Mouse (Mus musculus) neural tube, embryonic 13.5 days (tissue): Measurements from ENCODE around the gene Zkscan2. TPM values are rescaled to one million over a fixed set of nuclear protein-coding genes. Genes with fewer than 3 reads are reported as not detected.

Source experiments
- ATAC-seq: fragments of 200-750 bp; cut with Nextera tagmentation; 2 replicates; pipeline ENCODE4 v1.8.0; 2017; ENCODE audit warnings: low read depth, mild to moderate bottlenecking, moderate TSS enrichment, moderate library complexity
- H3K27ac ChIP-seq: fragments of 300-500 bp; sonication (generic); replicated peaks from 2 replicates; pipeline ENCODE4 v1.5.1; 2015; ENCODE audit warnings: moderate library complexity, mild to moderate bottlenecking, inconsistent platforms
- H3K27me3 ChIP-seq: fragments of 300-500 bp; sonication (generic); 2 replicates; pipeline ENCODE4 v1.6.1; 2015; ENCODE audit warnings: mild to moderate bottlenecking, inconsistent platforms
- H3K36me3 ChIP-seq: fragments of 300-500 bp; sonication (generic); 2 replicates; pipeline ENCODE4 v1.6.1; 2015; ENCODE audit warnings: mild to moderate bottlenecking, inconsistent platforms
- H3K4me1 ChIP-seq: fragments of 300-500 bp; sonication (generic); replicated peaks from 2 replicates; pipeline ENCODE4 v1.6.1; 2015; ENCODE audit warnings: inconsistent platforms
- H3K4me2 ChIP-seq: fragments of 300-500 bp; sonication (generic); 2 replicates; pipeline ENCODE4 v1.6.1; 2015; ENCODE audit warnings: inconsistent platforms, mild to moderate bottlenecking, moderate library complexity
- H3K4me3 ChIP-seq: fragments of 300-500 bp; sonication (generic); 2 replicates; pipeline ENCODE4 v1.5.1; 2015; ENCODE audit warnings: mild to moderate bottlenecking, inconsistent platforms
- H3K9ac ChIP-seq: fragments of 300-500 bp; sonication (generic); 2 replicates; pipeline ENCODE4 v1.6.1; 2015; ENCODE audit warnings: moderate library complexity, mild to moderate bottlenecking, inconsistent platforms
- H3K9me3 ChIP-seq: fragments of 300-500 bp; sonication (generic); 2 replicates; pipeline ENCODE4 v1.6.1; 2016; ENCODE audit warnings: inconsistent platforms
- WGBS: fragments of 180-500 bp; shearing (Covaris S2); methylation state at CpG from one replicate; pipeline ENCODE4 v1.1.7; 2015; 5-methylcytosine and 5-hydroxymethylcytosine counted together
- polyA plus RNA-seq: library from polyadenylated mRNA; unstranded; fragments of >200 nt; fragmentation: Nextera tagmentation; extraction: Ambion mirVana; gene quantifications from 2 replicates; pipeline ENCODE4 v1.2.1, GENCODE M21; 2015

The Zkscan2 gene
- polyA plus RNA-seq = 10.1 and 10.7 TPM in 2 replicates

DNA sequence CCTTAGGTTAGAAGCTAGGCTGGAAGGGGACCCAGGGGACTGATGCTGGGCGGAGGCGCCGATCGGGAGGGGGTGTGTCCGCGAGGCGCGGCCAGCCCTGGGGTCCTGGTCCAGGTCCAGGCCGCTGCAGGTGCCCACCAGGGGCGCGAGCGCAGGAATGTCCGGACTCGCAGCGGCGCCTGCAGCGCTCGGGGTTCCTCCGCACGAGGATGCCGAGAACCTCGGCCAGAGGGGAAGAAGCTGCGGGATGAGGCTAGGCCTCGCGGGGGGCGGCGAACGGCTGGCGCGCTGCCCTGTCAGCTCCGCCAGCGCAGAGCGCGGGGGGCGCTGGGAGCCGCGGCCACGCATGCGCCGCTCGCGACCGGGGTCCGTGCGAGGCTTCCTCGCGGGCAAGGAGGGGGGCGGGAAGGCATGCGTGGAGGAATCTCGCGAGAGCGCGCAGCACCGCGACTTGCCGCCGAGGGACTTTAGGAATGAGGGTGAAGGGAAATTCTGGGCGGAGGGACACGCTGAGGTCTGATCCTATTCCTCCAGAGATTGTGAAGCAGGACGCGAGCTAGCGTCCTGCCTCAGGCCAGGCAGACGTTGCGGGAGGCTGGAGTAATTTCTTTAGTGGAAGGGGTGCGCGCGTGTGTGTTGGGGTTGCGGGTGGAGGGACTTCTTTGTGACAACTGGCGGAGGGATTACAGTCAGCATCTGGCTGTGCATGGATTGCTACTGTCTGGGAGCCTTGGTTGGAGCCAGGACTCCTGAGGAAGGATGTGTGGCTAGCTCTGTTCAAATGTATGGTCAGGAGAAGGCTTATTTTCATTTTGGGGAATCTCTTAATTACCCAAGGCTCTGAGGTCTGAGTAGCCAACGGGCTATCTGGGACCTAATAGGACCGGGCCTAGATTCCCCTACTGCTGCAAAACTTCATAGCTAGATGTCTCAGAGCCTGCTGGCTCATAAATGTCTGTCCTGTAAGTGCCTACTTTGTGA lies at the start of gene Zkscan2:
Zkscan2 (minus strand) TSS at position 211 of the 981 bp plus-strand sequence.
- H3K9me3 ChIP-seq = no peaks in the 10 kb centered on the region
- H3K36me3 ChIP-seq = peaks cover 23% of the 10 kb centered on the region
- peak within 1 kb of the TSS; percentile 91 for H3K9ac ChIP-seq
- peaks cover 36% of the 10 kb centered on the region for H3K4me1 ChIP-seq
- peak within 1 kb of the TSS; percentile 89 for H3K4me2 ChIP-seq
- peak within 1 kb of the TSS; percentile 73 for H3K4me3 ChIP-seq
- under 1% methylated on average over 71 of the region's 71 CpGs for WGBS
- ATAC-seq = peak; percentile 96
- H3K27ac ChIP-seq = peak within 1 kb of the TSS; percentile 96
- H3K27me3 ChIP-seq = no peaks in the 10 kb centered on the region

- 89% methylated on average over 3 of the region's 3 CpGs for WGBS
- H3K4me1 ChIP-seq = 0 out of 2 replicates have a peak, but pooled peaks cover 3% of the 10 kb centered on the region
- no peak overlapping the region for H3K27ac ChIP-seq
- no peak overlapping the region for H3K9ac ChIP-seq
- no peaks in the 10 kb centered on the region for H3K27me3 ChIP-seq
- no peak overlapping the region for H3K4me2 ChIP-seq
- H3K4me3 ChIP-seq = no peak overlapping the region
- peaks cover 8% of the 10 kb centered on the region; the same call in 1 of the 2 replicates for H3K9me3 ChIP-seq
- no peaks in the 10 kb centered on the region for H3K36me3 ChIP-seq
- no peak for ATAC-seq
These were observed 28.9 kb upstream of the Zkscan2 start for GRCm38 (mm10) chr7:123529190-123529589.

DNA sequence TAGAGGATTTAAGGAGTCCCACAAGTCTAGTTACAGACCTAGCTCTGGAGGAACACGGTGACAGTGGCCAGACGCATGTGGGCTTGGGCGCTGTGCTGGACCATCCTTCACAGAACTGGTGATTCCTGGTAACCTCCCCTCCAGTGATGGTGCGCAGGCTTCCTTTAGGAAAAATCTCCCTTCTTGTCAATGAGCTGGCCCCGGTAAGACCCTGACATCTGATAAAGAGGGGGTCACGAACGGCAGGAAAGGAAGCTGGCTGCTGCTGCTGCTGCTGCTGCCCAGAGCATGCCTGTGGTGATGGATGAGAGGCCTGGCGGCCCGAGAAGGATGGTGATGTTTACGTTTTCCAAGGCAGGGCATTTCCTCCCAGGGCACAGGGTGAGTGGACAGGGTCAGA lies 25.5 kb upstream of the Zkscan2 start:
- H3K9me3 ChIP-seq = peaks cover 1% of the 10 kb centered on the region; the same call in 1 of the 2 replicates
- H3K9ac ChIP-seq = no peak overlapping the region
- H3K4me2 ChIP-seq = no peak overlapping the region
- H3K27ac ChIP-seq = no peak overlapping the region
- H3K4me1 ChIP-seq = 0 out of 2 replicates have a peak, but pooled peaks cover 3% of the 10 kb centered on the region
- ATAC-seq = no peak
- no peaks in the 10 kb centered on the region for H3K36me3 ChIP-seq
- no peak overlapping the region for H3K4me3 ChIP-seq
- WGBS = 62% methylated on average over 10 of the region's 10 CpGs
- H3K27me3 ChIP-seq = no peaks in the 10 kb centered on the region

GRCm38 (mm10) chr7:123524218-123524861 lies 24.1 kb upstream of the Zkscan2 start:
- Histone ChIP-seq H3K36me3 (no peaks in the 10 kb centered on the region), H3K9ac (no peak overlapping the region), H3K4me3 (no peak overlapping the region), H3K9me3 (no peaks in the 10 kb centered on the region), H3K4me2 (no peak overlapping the region), H3K27ac (no peak overlapping the region), H3K4me1 (0 out of 2 replicates have a peak, but pooled peaks cover 3% of the 10 kb centered on the region), H3K27me3 (no peaks in the 10 kb centered on the region; the same call in 1 of the 2 replicates)
- 27% methylated on average over 8 of the region's 8 CpGs for WGBS
- ATAC-seq = peak; percentile 59; the same call in 1 of the 2 replicates

DNA sequence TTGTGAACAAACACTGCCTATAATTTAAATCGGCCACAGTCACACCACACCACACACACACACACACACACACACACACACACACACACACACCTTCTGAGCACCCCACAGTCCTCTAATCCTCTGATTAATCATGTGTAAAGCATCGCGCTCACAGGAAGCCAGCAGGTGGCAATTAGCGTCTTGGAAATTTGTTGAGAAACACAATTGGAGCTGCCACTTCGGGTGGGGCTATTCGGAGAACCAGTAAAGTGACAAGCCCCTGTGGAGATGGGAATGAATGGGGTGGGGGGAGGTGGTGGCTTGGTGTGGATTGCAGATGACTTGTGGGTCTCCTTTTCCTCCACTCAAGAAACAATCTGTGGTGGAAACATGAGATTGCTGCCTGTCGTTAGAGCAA lies 7.7 kb upstream of the Zkscan2 start:
- H3K4me2 ChIP-seq = no peak overlapping the region

DNA sequence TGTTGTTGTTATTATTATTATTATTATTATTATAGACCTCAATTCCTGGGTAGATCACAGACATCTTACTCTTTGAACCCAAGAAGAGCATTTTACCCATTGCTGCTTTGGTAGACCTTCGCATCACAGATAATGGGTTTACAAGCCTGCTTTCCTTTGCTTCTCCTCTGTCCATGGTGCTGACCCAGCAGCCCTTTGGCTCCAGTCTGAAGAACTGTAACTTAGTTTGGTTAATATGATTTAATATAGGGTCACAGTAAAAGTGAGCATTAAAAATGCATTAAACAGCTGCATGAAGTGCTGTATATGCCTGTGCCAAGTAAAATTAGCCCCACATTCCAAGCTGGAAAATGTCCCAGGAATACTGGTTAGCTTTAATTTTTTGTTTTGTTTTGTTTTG lies 3.1 kb upstream of the Zkscan2 start:
- Histone ChIP-seq H3K9me3 (0 out of 2 replicates have a peak, but pooled peaks cover 4% of the 10 kb centered on the region), H3K4me3 (no peak overlapping the region), H3K27me3 (no peaks in the 10 kb centered on the region), H3K9ac (no peak overlapping the region), H3K4me1 (peaks cover 24% of the 10 kb centered on the region), H3K27ac (no peak overlapping the region), H3K36me3 (no peaks in the 10 kb centered on the region), H3K4me2 (no peak overlapping the region)
- ATAC-seq = no peak
- WGBS = 42% methylated on average over 1 of the region's 1 CpGs

More for the DNA sequence above, 7.7 kb upstream of the Zkscan2 start:
- no peaks in the 10 kb centered on the region for H3K27me3 ChIP-seq
- no peak overlapping the region for H3K4me3 ChIP-seq
- WGBS = 57% methylated on average over 7 of the region's 7 CpGs
- H3K9ac ChIP-seq = no peak overlapping the region
- H3K27ac ChIP-seq = no peak overlapping the region
- no peaks in the 10 kb centered on the region for H3K4me1 ChIP-seq
- no peaks in the 10 kb centered on the region; the same call in 1 of the 2 replicates for H3K36me3 ChIP-seq
- ATAC-seq = no peak
- 0 out of 2 replicates have a peak, but pooled peaks cover 4% of the 10 kb centered on the region for H3K9me3 ChIP-seq

DNA sequence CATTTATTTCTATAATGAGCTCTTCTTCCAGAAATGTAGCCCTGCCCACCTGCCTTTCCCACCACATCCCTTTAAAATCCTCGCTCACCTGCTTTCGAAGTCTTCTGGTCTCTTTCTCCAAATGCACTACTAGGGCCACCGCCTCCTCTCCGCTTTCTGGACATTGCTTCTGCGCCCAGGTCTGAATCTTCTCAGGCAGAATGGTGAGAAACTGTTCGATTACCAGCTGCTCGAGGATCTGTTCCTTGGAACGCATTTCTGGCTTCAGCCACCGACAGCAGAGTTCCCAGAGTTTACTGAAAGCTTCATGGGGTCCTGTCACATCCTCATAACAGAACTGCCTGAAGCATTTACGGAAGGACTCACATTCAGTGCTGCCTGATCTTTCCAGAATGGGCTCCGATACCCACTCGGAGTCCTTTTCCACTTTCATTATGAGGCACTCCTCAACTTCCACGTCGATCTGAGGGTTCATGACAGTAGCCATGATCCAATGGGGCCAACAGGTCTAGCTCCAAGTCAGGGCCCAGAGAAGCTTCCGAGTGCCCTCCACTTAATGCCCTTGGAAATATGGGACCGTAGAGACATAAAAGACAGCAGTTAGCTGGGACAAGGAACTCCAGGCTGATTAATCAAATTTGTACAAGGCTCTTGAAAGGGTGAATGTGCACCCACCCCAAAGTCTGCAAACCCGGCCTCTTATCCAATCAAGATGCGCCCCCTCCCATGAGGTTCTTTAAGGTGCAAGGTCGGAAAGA lies 589 bp downstream of the Zkscan2 start:
- Histone ChIP-seq H3K4me2 (peak overlapping the region; percentile 89), H3K4me1 (peaks cover 36% of the 10 kb centered on the region), H3K4me3 (peak overlapping the region; percentile 73), H3K27me3 (no peaks in the 10 kb centered on the region), H3K9ac (peak overlapping the region; percentile 91), H3K27ac (peak overlapping the region; percentile 96), H3K9me3 (no peaks in the 10 kb centered on the region), H3K36me3 (peaks cover 32% of the 10 kb centered on the region)
- 37% methylated on average over 19 of the region's 19 CpGs for WGBS
- ATAC-seq = peak; percentile 12; the same call in 1 of the 2 replicates

DNA sequence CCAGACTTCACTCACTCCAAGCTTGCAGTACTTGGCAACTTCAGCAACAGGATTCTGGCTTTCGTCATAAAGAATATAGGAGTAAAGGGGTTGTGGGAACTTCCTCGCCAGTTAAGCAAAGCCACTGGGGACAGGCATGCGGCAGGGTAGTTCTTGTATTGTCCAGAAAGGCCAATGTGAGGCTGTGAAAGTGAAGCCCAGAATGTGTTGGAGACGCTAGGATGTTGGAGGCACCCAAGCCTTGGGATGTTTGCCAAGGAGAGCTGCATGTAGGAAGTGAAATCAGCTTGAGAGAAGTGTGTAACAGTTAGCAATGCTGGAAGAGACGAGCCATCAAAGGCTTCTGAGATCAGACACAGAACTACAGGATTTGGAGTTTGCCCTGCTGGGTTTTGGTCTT lies 12.5 kb downstream of the Zkscan2 start:
- Histone ChIP-seq H3K36me3 (peaks cover 63% of the 10 kb centered on the region), H3K27ac (no peak overlapping the region), H3K27me3 (no peaks in the 10 kb centered on the region), H3K4me3 (no peak overlapping the region), H3K4me2 (no peak overlapping the region), H3K9ac (no peak overlapping the region), H3K4me1 (no peaks in the 10 kb centered on the region), H3K9me3 (no peaks in the 10 kb centered on the region)
- ATAC-seq = no peak
- 86% methylated on average over 5 of the region's 5 CpGs for WGBS

DNA sequence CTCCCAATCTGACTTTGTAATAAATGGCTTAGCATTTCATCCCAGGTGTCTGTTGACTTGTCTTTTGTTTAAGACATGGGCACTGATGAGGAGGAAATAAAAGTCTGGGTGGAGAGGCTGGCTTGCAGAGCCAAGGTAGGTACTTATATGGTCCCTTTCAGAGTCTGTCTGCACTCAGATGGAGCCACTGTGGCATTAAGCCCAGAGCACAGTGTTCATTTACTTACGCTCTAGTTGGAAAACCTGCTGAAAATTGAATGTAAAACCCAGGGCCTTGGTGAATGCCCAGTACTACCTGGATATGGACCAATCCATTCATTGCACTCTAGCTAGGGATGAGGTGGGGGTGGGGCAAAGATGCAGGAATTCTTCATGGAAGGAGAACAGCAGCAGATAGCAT lies 32.3 kb downstream of the Zkscan2 start:
- 93% methylated on average over 1 of the region's 1 CpGs for WGBS
- Histone ChIP-seq H3K9me3 (0 out of 2 replicates have a peak, but pooled peaks cover 3% of the 10 kb centered on the region), H3K4me2 (no peak overlapping the region), H3K4me3 (no peak overlapping the region), H3K4me1 (no peaks in the 10 kb centered on the region), H3K9ac (no peak overlapping the region), H3K27me3 (no peaks in the 10 kb centered on the region), H3K36me3 (no peaks in the 10 kb centered on the region), H3K27ac (no peak overlapping the region)
- ATAC-seq = no peak

DNA sequence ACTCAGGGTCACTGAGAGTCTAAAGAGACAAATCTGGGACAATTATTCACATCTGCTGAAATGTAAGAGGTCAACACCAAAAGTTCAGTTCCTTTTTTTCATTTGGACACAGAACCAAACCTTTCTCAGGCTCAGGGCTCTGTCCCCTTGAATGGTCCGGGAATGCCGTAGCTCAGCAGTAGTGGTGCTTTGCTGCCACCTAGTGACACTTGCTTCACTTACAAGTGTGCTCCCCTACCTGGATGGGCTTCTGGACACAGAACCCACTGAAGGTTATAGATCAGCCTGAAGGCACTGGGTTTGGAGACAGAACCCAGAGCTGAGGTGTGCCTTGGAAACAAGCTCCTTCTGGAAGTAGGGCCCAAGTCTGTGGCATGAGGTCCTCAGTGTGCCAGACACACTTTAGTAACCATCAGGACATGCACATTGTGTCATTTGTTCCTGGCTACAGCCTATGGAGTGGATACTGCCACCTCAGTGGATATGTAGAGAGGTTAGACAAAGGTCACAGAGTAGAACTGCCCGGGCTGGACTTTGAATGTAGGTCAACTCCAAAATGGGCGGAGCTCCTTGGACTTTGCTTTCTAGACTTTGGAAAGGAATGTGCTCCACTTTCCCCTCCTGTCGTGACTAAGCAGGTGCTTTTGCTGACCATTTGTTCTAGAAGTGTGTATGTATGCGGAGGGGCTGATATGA lies 34.4 kb downstream of the Zkscan2 start:
- Histone ChIP-seq H3K4me2 (no peak overlapping the region), H3K36me3 (no peaks in the 10 kb centered on the region), H3K4me3 (no peak overlapping the region), H3K27me3 (no peaks in the 10 kb centered on the region), H3K9ac (no peak overlapping the region), H3K9me3 (no peaks in the 10 kb centered on the region), H3K4me1 (no peaks in the 10 kb centered on the region), H3K27ac (no peak overlapping the region)
- WGBS = 38% methylated on average over 6 of the region's 6 CpGs
- ATAC-seq = peak; percentile 63; the same call in 1 of the 2 replicates

- H3K4me1 ChIP-seq = no peaks in the 10 kb centered on the region
- H3K9me3 ChIP-seq = no peaks in the 10 kb centered on the region
- H3K4me3 ChIP-seq = no peak overlapping the region
- H3K9ac ChIP-seq = no peak overlapping the region
- no peak overlapping the region for H3K27ac ChIP-seq
- ATAC-seq = no peak
- H3K27me3 ChIP-seq = no peaks in the 10 kb centered on the region
- H3K4me2 ChIP-seq = no peak overlapping the region
- WGBS = 82% methylated on average over 4 of the region's 4 CpGs
- H3K36me3 ChIP-seq = no peaks in the 10 kb centered on the region
These were observed 36.7 kb downstream of the Zkscan2 start for GRCm38 (mm10) chr7:123463569-123463968.
